Mouse (Mus musculus) embryonic facial prominence, embryonic 12.5 days (tissue): Measurements from ENCODE around the gene Cdkn1b. TPM values are rescaled to one million over a fixed set of nuclear protein-coding genes. Genes with fewer than 3 reads are reported as not detected.

ENCODE experiments used
- ATAC-seq: fragments of 200-750 bp; cut with Nextera tagmentation; 2 replicates; pipeline ENCODE4 v1.8.0; 2017; ENCODE audit not compliant: insufficient number of reproducible peaks, insufficient read depth, low FRiP score, low TSS enrichment
- H3K27ac ChIP-seq: fragments of 300-500 bp; sonication (generic); 2 replicates; pipeline ENCODE4 v1.5.1; 2016; ENCODE audit warnings: mild to moderate bottlenecking
- H3K27me3 ChIP-seq: fragments of 300-500 bp; sonication (generic); 2 replicates; pipeline ENCODE4 v1.6.1; 2016; ENCODE audit warnings: mild to moderate bottlenecking, moderate library complexity
- H3K36me3 ChIP-seq: fragments of 300-500 bp; sonication (generic); 2 replicates; pipeline ENCODE4 v1.6.1; 2016; ENCODE audit warnings: mild to moderate bottlenecking
- H3K4me1 ChIP-seq: fragments of 300-500 bp; sonication (generic); 2 replicates; pipeline ENCODE4 v1.6.1; 2016
- H3K4me2 ChIP-seq: fragments of 300-500 bp; sonication (generic); replicated peaks from 2 replicates; pipeline ENCODE4 v1.6.1; 2016; ENCODE audit warnings: mild to moderate bottlenecking, moderate library complexity
- H3K4me3 ChIP-seq: fragments of 300-500 bp; sonication (generic); 2 replicates; pipeline ENCODE4 v1.5.1; 2016; ENCODE audit warnings: mild to moderate bottlenecking
- H3K9ac ChIP-seq: fragments of 300-500 bp; sonication (generic); 2 replicates; pipeline ENCODE4 v1.6.1; 2016; ENCODE audit warnings: mild to moderate bottlenecking, moderate library complexity
- H3K9me3 ChIP-seq: fragments of 300-500 bp; sonication (generic); 2 replicates; pipeline ENCODE4 v1.6.1; 2016; ENCODE audit warnings: mild to moderate bottlenecking, moderate library complexity
- WGBS: fragments of 180-500 bp; shearing (Covaris S2); methylation state at CpG from one replicate; pipeline ENCODE4 v1.1.7; 2016; 5-methylcytosine and 5-hydroxymethylcytosine counted together
- polyA plus RNA-seq: library from polyadenylated mRNA; unstranded; fragments of >200 nt; fragmentation: Nextera tagmentation; extraction: Ambion mirVana; gene quantifications from 2 replicates; pipeline ENCODE4 v1.2.1, GENCODE M21; 2016

The Cdkn1b gene
- polyA plus RNA-seq, 1 experiment from 2014 or later, result 19.3 TPM

DNA sequence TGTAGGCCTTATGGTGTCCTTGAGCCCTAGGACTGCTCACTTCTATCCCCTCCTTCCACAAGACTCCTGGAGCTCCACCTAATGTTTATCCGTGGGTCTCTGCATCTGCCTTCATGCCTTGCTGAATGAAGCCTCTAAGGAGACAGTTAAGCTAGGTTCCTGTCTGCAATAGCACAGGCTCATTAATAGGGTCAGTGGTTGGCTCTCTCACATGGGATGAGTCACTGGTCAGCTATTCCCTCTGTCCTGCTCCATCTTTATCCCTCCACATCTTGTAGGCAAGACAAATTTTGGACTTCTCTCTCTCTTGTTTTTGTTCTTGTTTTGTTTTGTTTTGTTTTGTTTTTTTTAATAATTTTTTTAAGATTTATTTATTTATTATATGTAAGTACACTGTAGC, 14.4 kb upstream of the Cdkn1b start:
- Histone ChIP-seq H3K4me3 (no peak overlapping the region), H3K9me3 (no peaks in the 10 kb centered on the region), H3K27me3 (no peaks in the 10 kb centered on the region), H3K36me3 (no peaks in the 10 kb centered on the region), H3K4me1 (no peaks in the 10 kb centered on the region), H3K27ac (no peak overlapping the region), H3K9ac (no peak overlapping the region), H3K4me2 (no peak overlapping the region)
- no peak for ATAC-seq
- 71% methylated on average over 1 of the region's 1 CpGs for WGBS

DNA sequence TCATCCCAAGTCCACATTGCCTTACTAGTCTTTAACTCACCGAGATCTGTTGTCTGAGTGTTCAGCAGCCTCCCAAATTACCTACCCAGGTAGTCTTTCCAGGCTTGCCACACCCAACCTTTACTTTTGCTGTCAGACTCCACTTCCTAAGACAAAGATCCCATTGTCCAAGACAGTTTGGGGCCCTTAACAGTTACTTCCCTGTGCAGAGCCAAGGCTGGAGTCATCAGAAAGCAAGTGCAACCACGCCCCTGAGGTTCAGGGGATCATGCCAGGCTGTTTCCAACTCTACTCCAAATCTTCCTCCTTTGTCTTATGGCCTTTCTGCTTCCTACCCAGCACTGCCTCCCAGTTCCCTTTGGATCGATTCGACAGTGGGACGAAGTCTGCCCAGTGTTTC, 5.7 kb upstream of the Cdkn1b start:
- H3K9ac ChIP-seq, result no peak overlapping the region
- no peak for ATAC-seq
- H3K4me2 ChIP-seq, result no peak overlapping the region
- H3K27ac ChIP-seq, result no peak overlapping the region
- H3K4me1 ChIP-seq, result peaks cover 5% of the 10 kb centered on the region; the same call in 1 of the 2 replicates
- H3K4me3 ChIP-seq, result no peak overlapping the region
- WGBS, result 89% methylated on average over 5 of the region's 5 CpGs
- H3K9me3 ChIP-seq, result no peaks in the 10 kb centered on the region
- no peaks in the 10 kb centered on the region for H3K27me3 ChIP-seq
- no peaks in the 10 kb centered on the region for H3K36me3 ChIP-seq

DNA sequence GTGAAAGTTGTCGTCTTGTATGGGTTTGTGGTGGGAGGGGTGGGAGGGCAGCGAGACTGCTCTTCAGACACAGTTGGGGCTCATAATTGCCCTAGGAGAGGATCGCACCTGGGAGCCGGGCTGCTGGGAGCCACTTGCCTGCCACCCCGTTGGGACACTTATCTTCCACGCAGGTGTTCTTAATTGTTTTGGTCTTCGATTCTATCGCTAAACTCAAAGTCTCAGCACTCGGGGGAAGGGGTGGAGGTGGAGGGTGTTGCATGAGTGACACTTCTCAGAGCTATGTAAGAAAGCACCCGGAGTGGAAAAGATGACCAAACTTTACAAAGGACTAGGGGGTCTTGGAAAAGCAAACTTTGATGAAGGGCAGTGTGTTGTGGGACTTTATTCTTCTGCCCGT, 3.6 kb upstream of the Cdkn1b start:
- peak overlapping the region; percentile 13 for H3K27ac ChIP-seq
- ATAC-seq, result no peak
- H3K27me3 ChIP-seq, result no peaks in the 10 kb centered on the region
- peak overlapping the region; percentile 52 for H3K9ac ChIP-seq
- H3K4me2 ChIP-seq, result peak overlapping the region; percentile 80
- H3K4me1 ChIP-seq, result peaks cover 5% of the 10 kb centered on the region; the same call in 1 of the 2 replicates
- H3K36me3 ChIP-seq, result no peaks in the 10 kb centered on the region
- H3K9me3 ChIP-seq, result no peaks in the 10 kb centered on the region
- WGBS, result under 1% methylated on average over 11 of the region's 11 CpGs
- H3K4me3 ChIP-seq, result peak overlapping the region; percentile 40

DNA sequence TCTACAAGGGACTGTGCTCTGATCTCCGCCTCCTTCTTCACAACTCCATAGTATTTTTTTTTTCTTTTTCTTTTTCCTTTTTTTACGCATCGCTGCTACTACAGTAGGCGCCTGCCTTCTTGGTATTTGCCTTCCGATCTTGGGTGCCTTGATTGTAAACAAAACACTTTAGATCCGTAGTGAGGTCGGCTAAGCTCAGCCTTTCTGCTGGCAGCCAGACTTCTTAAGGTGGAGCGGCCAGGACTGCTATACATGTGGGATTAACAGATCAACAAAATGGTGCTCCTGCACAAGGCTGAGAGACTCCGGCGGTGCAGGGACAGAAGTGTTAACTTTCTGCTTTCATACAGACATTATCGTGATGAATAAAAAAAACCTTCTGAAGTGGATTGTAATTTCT, 3.1 kb upstream of the Cdkn1b start:
- H3K27me3 ChIP-seq, result no peaks in the 10 kb centered on the region
- H3K4me2 ChIP-seq, result peak overlapping the region; percentile 80
- no peaks in the 10 kb centered on the region for H3K9me3 ChIP-seq
- peak overlapping the region; percentile 13 for H3K27ac ChIP-seq
- peak overlapping the region; percentile 52 for H3K9ac ChIP-seq
- ATAC-seq, result no peak
- H3K4me3 ChIP-seq, result peak overlapping the region; percentile 40
- WGBS, result 1% methylated on average over 11 of the region's 11 CpGs
- H3K4me1 ChIP-seq, result peaks cover 8% of the 10 kb centered on the region; the same call in 1 of the 2 replicates
- H3K36me3 ChIP-seq, result no peaks in the 10 kb centered on the region

DNA sequence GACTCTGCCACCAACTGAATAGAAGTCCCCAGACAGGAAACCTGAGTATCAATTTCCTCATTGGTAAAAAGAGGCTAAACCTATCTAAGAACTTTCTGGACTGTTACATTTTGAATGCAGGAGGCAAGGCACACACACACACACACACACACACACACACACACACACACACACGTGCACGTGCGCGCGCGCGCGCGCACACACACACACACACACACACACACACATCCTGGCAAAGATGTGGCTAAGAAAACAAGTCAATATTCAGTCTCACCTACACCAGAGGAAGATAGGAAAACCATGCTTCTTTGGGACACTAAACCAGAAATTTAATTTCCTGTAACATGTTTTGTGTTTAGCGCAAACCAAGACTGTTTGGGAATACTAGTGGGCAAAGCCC, 1.4 kb upstream of the Cdkn1b start:
- peaks cover 18% of the 10 kb centered on the region for H3K4me1 ChIP-seq
- no peaks in the 10 kb centered on the region for H3K9me3 ChIP-seq
- no peak overlapping the region for H3K4me3 ChIP-seq
- no peak overlapping the region for H3K27ac ChIP-seq
- no peak for ATAC-seq
- H3K36me3 ChIP-seq, result no peaks in the 10 kb centered on the region
- no peak overlapping the region for H3K4me2 ChIP-seq
- WGBS, result 94% methylated on average over 10 of the region's 10 CpGs
- no peak overlapping the region for H3K9ac ChIP-seq
- no peaks in the 10 kb centered on the region for H3K27me3 ChIP-seq

DNA sequence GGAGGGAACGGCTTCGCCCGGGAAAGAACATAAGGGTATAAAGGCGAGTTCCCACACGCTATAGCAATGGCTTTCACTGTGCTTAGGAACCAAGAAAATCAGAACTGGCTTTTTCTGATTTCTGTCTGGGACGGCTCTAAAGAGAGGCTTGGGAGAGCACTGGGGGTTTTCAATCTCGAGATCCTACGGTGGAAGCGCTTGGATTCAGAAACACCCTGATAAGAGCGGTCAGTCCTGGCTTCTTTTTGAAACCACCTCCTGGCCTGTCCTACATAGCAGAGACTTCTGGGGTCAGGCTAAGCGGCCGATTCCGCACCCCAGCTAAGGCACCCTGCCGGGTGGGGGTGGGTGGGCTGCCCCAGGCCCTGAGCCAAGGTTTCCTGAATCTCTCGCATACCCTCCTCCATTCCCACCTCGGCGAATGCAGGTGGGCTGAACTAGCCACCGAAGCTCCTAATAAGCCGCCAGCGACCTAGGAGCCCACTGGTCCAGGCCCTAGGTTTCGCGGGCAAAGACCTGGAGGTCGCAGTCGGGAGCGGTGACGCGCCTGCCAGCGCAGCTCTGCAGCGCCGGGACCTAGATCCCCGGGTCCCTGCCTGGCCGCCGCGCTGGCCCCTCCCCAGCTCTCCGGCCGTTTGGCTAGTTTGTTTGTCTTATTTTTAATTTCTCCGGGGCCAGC, 551 bp upstream of the Cdkn1b start:
- H3K9ac ChIP-seq, result peak overlapping the region; percentile 84
- peak overlapping the region; percentile 97 for H3K27ac ChIP-seq
- H3K36me3 ChIP-seq, result 0 out of 2 replicates have a peak, but pooled peaks cover 3% of the 10 kb centered on the region
- ATAC-seq, result peak; percentile 23
- H3K4me2 ChIP-seq, result peak overlapping the region; percentile 86
- peaks cover 20% of the 10 kb centered on the region for H3K4me1 ChIP-seq
- H3K9me3 ChIP-seq, result no peaks in the 10 kb centered on the region
- WGBS, result 3% methylated on average over 37 of the region's 37 CpGs
- peak overlapping the region; percentile 93 for H3K4me3 ChIP-seq
- H3K27me3 ChIP-seq, result no peaks in the 10 kb centered on the region

DNA sequence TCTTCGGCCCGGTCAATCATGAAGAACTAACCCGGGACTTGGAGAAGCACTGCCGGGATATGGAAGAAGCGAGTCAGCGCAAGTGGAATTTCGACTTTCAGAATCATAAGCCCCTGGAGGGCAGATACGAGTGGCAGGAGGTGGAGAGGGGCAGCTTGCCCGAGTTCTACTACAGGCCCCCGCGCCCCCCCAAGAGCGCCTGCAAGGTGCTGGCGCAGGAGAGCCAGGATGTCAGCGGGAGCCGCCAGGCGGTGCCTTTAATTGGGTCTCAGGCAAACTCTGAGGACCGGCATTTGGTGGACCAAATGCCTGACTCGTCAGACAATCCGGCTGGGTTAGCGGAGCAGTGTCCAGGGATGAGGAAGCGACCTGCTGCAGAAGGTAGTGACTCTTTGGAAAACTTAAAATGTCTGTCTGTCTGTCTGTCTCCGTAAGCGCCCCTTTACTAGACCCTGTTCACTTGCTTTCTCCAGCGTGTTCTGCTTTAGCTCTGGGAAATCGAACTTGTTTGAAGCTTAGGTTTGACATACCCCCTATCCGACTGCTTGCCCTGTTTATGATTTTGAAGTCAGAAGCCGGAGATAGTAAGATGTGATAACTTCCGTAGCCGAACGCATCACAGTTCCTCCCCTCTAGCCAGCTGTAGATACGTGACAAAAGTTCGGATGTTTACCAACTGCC, 953 bp downstream of the Cdkn1b start:
- Histone ChIP-seq H3K4me1 (peaks cover 20% of the 10 kb centered on the region), H3K4me3 (peak overlapping the region; percentile 93), H3K9me3 (no peaks in the 10 kb centered on the region), H3K4me2 (peak overlapping the region; percentile 86), H3K27ac (peak overlapping the region; percentile 97), H3K9ac (peak overlapping the region; percentile 84), H3K36me3 (0 out of 2 replicates have a peak, but pooled peaks cover 3% of the 10 kb centered on the region), H3K27me3 (no peaks in the 10 kb centered on the region)
- under 1% methylated on average over 32 of the region's 32 CpGs for WGBS
- ATAC-seq, result no peak

DNA sequence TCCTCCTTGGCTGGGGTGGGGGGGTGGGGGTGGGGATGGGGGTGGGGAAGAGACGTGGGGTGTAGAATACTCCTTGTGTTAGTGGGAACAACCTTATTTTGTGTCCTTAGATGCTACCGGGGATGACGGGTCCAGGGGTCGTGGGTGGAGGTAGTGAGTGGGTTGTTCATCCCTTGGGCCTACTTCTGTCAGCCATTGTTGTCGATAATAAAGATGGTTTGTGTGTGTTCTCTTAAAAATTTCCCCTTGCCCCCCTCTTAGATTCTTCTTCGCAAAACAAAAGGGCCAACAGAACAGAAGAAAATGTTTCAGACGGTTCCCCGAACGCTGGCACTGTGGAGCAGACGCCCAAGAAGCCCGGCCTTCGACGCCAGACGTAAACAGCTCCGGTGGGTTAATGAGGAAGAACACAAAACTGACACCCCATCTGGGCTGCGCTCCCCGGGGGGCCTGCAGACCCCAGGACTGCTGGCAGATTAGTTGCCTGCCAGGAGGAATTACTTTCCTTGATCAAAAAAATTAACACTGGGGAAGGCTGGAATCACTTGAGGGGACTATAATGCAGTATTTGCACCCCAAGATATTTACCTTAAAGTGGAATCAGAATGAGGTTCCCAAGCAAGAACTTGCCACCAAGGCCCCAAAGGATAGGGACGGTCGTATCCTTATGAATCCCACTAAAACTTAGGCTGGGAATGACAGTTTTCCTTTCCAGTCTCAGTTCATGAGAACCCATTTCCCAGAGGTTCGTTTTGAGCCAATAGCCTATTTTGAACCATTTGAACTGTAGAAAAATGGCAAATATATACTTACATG, 1.7 kb downstream of the Cdkn1b start:
- peaks cover 20% of the 10 kb centered on the region for H3K4me1 ChIP-seq
- WGBS, result 6% methylated on average over 20 of the region's 20 CpGs
- H3K4me3 ChIP-seq, result peak overlapping the region; percentile 93

DNA sequence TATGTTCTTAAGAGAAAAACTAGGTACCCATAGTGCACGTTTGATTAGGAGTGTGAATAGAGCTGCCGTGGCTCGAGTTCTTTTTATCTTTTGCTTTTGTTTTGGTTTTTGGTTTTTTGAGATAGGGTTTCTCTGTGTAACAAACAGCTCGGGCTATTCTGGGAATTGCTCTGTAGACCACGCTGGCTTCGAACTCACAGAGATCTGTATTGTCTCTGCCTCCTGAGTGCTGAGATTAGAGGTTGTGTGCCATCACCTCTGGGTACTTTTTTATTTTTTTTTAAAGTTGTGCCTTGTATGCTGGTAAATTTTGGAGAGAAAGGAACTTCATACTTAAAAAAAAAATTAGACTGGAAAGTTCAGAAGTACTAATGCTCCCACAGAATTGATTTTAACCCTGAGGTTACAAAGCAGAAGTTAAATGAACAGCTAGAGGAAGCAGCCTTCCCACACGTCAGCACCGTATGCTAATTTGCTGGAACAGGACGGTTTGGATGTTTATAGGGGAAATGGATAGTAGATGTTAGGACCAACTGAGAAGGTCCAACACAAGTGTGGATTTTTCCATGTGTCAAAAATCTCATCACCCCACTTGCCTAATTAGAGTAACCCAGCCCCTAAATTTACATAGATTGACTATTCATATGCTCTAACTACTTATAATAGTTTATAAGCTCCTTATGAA, 2.5 kb downstream of the Cdkn1b start:
- H3K27ac ChIP-seq, result no peak overlapping the region
- H3K9ac ChIP-seq, result no peak overlapping the region
- 53% methylated on average over 9 of the region's 9 CpGs for WGBS

More for the DNA sequence above, 1.7 kb downstream of the Cdkn1b start:
- Histone ChIP-seq H3K36me3 (0 out of 2 replicates have a peak, but pooled peaks cover 3% of the 10 kb centered on the region), H3K27ac (0 out of 2 replicates have a peak overlapping the region, but pooled peaks have one; percentile 97), H3K27me3 (no peaks in the 10 kb centered on the region), H3K4me2 (peak overlapping the region; percentile 86), H3K9me3 (no peaks in the 10 kb centered on the region), H3K9ac (peak overlapping the region; percentile 84)
- no peak for ATAC-seq

DNA sequence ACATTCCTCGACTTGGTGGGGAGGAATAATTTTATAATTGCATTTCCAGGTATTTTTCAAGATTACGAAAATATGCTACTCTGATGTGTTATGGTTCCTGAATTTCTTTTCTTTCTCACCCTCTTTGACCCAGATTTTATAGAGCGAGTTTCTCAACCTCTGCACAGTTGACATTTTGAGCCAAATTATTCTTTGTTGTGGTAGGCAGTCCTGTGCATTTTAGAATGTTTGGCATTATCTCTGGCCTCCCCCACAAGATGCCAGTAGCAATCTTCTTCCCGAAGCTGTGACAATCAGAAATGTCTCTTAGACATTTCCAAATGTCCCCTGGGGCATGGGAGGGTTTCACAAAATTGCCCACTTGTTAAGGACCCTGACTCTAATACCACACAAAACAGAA, 3.5 kb downstream of the Cdkn1b start:
- Histone ChIP-seq H3K4me1 (peaks cover 22% of the 10 kb centered on the region), H3K4me2 (0 out of 2 replicates have a peak overlapping the region, but pooled peaks have one; percentile 11), H3K4me3 (no peak overlapping the region), H3K27ac (no peak overlapping the region), H3K9me3 (no peaks in the 10 kb centered on the region), H3K27me3 (no peaks in the 10 kb centered on the region), H3K9ac (no peak overlapping the region), H3K36me3 (0 out of 2 replicates have a peak, but pooled peaks cover 3% of the 10 kb centered on the region)
- WGBS, result 62% methylated on average over 4 of the region's 4 CpGs
- ATAC-seq, result no peak

More for the DNA sequence above, 2.5 kb downstream of the Cdkn1b start:
- Histone ChIP-seq H3K4me2 (peak overlapping the region; percentile 86), H3K9me3 (no peaks in the 10 kb centered on the region), H3K27me3 (no peaks in the 10 kb centered on the region), H3K4me1 (peaks cover 20% of the 10 kb centered on the region), H3K4me3 (peak overlapping the region; percentile 93), H3K36me3 (0 out of 2 replicates have a peak, but pooled peaks cover 3% of the 10 kb centered on the region)
- no peak for ATAC-seq

DNA sequence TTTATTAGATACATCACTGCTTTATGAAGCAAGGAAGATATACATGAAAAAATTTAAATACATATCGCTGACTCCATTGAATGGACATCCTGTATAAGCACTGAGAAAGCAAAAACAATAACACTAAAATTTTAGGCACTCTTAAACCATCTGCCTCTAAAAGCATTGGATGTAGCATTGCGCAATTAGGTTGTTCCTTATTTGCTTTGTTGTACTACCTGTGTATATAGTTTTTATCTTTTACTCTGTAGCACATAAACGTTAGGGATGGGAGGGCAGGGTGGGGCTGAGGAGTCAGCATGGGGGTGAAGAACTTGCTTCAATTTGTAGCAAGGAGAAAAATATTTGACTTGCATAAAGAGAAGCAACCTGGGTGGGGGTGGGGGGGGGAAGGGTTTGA, 4.1 kb downstream of the Cdkn1b start:
- no peak for ATAC-seq
- 74% methylated on average over 3 of the region's 3 CpGs for WGBS
- H3K9ac ChIP-seq, result no peak overlapping the region
- H3K9me3 ChIP-seq, result no peaks in the 10 kb centered on the region
- 0 out of 2 replicates have a peak, but pooled peaks cover 3% of the 10 kb centered on the region for H3K36me3 ChIP-seq
- no peak overlapping the region for H3K27ac ChIP-seq
- H3K4me1 ChIP-seq, result peaks cover 23% of the 10 kb centered on the region
- H3K27me3 ChIP-seq, result no peaks in the 10 kb centered on the region
- H3K4me2 ChIP-seq, result no peak overlapping the region
- no peak overlapping the region for H3K4me3 ChIP-seq
